Mouse (Mus musculus) intestine, embryonic 14.5 days (tissue): ENCODE measurements around the gene Fhl2. TPM values are rescaled to one million over a fixed set of nuclear protein-coding genes. Genes with fewer than 3 reads are reported as not detected.
"Not testable (repeated sequence)": the region's sequence is repeated elsewhere in the genome, so short reads cannot be mapped to it uniquely, and the experiment has no call there.

Source experiments
- ATAC-seq: fragments of 200-750 bp; cut with Nextera tagmentation; replicated peaks from 2 replicates; pipeline ENCODE4 v1.8.0; 2017; ENCODE audit warnings: low read depth, moderate number of reproducible peaks, moderate TSS enrichment, moderate library complexity; ENCODE audit not compliant: low FRiP score, low TSS enrichment
- DNase-seq: peaks from one replicate; pipeline ENCODE4 v3.0.0-alpha.2; 2018; ENCODE audit warnings: low spot score
- H3K27ac ChIP-seq: fragments of 300-500 bp; sonication (generic); 2 replicates; pipeline ENCODE4 v1.5.1; 2014; ENCODE audit warnings: low read depth, mild to moderate bottlenecking, control low read depth
- H3K27me3 ChIP-seq: fragments of 300-500 bp; sonication (generic); replicated peaks from 2 replicates; pipeline ENCODE4 v1.6.1; 2014; ENCODE audit warnings: low read length, control low read depth; ENCODE audit not compliant: control insufficient read depth, insufficient read depth
- H3K36me3 ChIP-seq: fragments of 300-500 bp; sonication (generic); 2 replicates; pipeline ENCODE4 v1.6.1; 2014; ENCODE audit warnings: low read length, control low read depth; ENCODE audit not compliant: control insufficient read depth, insufficient read depth
- H3K4me1 ChIP-seq: fragments of 300-500 bp; sonication (generic); replicated peaks from 2 replicates; pipeline ENCODE4 v1.6.1; 2014; ENCODE audit warnings: low read length, control low read depth, mixed read lengths; ENCODE audit not compliant: control insufficient read depth, insufficient read depth
- H3K4me2 ChIP-seq: fragments of 300-500 bp; sonication (generic); 2 replicates; pipeline ENCODE4 v1.6.1; 2014; ENCODE audit warnings: low read length
- H3K4me3 ChIP-seq: fragments of 300-500 bp; sonication (generic); 2 replicates; pipeline ENCODE4 v1.5.1; 2014; ENCODE audit warnings: low read depth, low read length, control low read depth, mixed read lengths
- H3K9ac ChIP-seq: fragments of 300-500 bp; sonication (generic); 2 replicates; pipeline ENCODE4 v1.6.1; 2014; ENCODE audit warnings: mild to moderate bottlenecking, low read length
- H3K9me3 ChIP-seq: fragments of 300-500 bp; sonication (generic); 2 replicates; pipeline ENCODE4 v1.6.1; 2016; ENCODE audit warnings: low read length, control low read depth; ENCODE audit not compliant: control insufficient read depth
- WGBS: fragments of 180-500 bp; shearing (Covaris S2); extraction: QIAGEN DNeasy Blood & Tissue Kit; methylation state at CpG from one replicate; pipeline ENCODE4 v1.1.7; 2014; 5-methylcytosine and 5-hydroxymethylcytosine counted together
- polyA plus RNA-seq: library from polyadenylated mRNA; unstranded; fragments of >200 nt; fragmentation: Nextera tagmentation; extraction: Ambion mirVana; gene quantifications from 2 replicates; pipeline ENCODE4 v1.2.1, GENCODE M21; 2014

Fhl2 gene
- polyA plus RNA-seq, 1 experiment from 2014 or later = 60.5 TPM

GRCm38 (mm10) chr1:43201796-43202195 is 5.0 kb upstream of the Fhl2 start:
- no peak overlapping the region for H3K9ac ChIP-seq
- WGBS = 100% methylated on average over 1 of the region's 2 CpGs
- no peak overlapping the region for H3K4me3 ChIP-seq
- H3K4me1 ChIP-seq = peaks cover 9% of the 10 kb centered on the region; the same call in 1 of the 2 replicates
- no peak overlapping the region for H3K4me2 ChIP-seq
- no peaks in the 10 kb centered on the region for H3K36me3 ChIP-seq
- H3K27ac ChIP-seq = no peak overlapping the region
- no peaks in the 10 kb centered on the region for H3K9me3 ChIP-seq
- ATAC-seq (no peak), DNase-seq (no peak)
- no peaks in the 10 kb centered on the region for H3K27me3 ChIP-seq

- DNase-seq = no peak
- peaks cover 14% of the 10 kb centered on the region for H3K4me1 ChIP-seq
- no peak for ATAC-seq
- H3K9ac ChIP-seq = no peak overlapping the region
- H3K27me3 ChIP-seq = no peaks in the 10 kb centered on the region
- no peak overlapping the region for H3K4me3 ChIP-seq
- no peak overlapping the region for H3K4me2 ChIP-seq
- H3K36me3 ChIP-seq = no peaks in the 10 kb centered on the region
- no peak overlapping the region for H3K27ac ChIP-seq
- WGBS = 48% methylated on average over 3 of the region's 3 CpGs
- no peaks in the 10 kb centered on the region for H3K9me3 ChIP-seq
Observed at GRCm38 (mm10) chr1:43199867-43200240, 3.1 kb upstream of the Fhl2 start.

GRCm38 (mm10) chr1:43199210-43199866 is 2.6 kb upstream of the Fhl2 start:
- no peak overlapping the region for H3K4me2 ChIP-seq
- DNase-seq (peak; percentile 48), ATAC-seq (no peak)
- no peak overlapping the region for H3K27ac ChIP-seq
- H3K4me1 ChIP-seq = peaks cover 14% of the 10 kb centered on the region
- no peaks in the 10 kb centered on the region for H3K36me3 ChIP-seq
- no peaks in the 10 kb centered on the region for H3K9me3 ChIP-seq
- H3K27me3 ChIP-seq = no peaks in the 10 kb centered on the region
- H3K9ac ChIP-seq = no peak overlapping the region
- WGBS = 75% methylated on average over 3 of the region's 3 CpGs
- no peak overlapping the region for H3K4me3 ChIP-seq

- 17% methylated on average over 1 of the region's 1 CpGs for WGBS
- H3K4me3 ChIP-seq = no peak overlapping the region
- no peak overlapping the region for H3K9ac ChIP-seq
- DNase-seq (peak; percentile 28), ATAC-seq (no peak)
- no peaks in the 10 kb centered on the region for H3K27me3 ChIP-seq
- H3K27ac ChIP-seq = no peak overlapping the region
- no peak overlapping the region for H3K4me2 ChIP-seq
- H3K9me3 ChIP-seq = no peaks in the 10 kb centered on the region
- no peaks in the 10 kb centered on the region for H3K36me3 ChIP-seq
- H3K4me1 ChIP-seq = peaks cover 7% of the 10 kb centered on the region
Observed at GRCm38 (mm10) chr1:43196059-43196458, 725 bp downstream of the Fhl2 start.

- no peaks in the 10 kb centered on the region for H3K36me3 ChIP-seq
- no peak overlapping the region for H3K4me3 ChIP-seq
- no peak overlapping the region for H3K4me2 ChIP-seq
- peak; percentile 24 for DNase-seq
- no peak overlapping the region for H3K27ac ChIP-seq
- H3K27me3 ChIP-seq = no peaks in the 10 kb centered on the region
- peaks cover 7% of the 10 kb centered on the region for H3K4me1 ChIP-seq
- WGBS = 96% methylated on average over 6 of the region's 6 CpGs
- H3K9ac ChIP-seq = no peak overlapping the region
- no peaks in the 10 kb centered on the region for H3K9me3 ChIP-seq
- ATAC-seq = no peak
Observed at GRCm38 (mm10) chr1:43193423-43193822, 3.4 kb downstream of the Fhl2 start.

GRCm38 (mm10) chr1:43192471-43192870 is 4.3 kb downstream of the Fhl2 start:
- Histone ChIP-seq H3K4me2 (no peak overlapping the region), H3K9me3 (no peaks in the 10 kb centered on the region), H3K36me3 (no peaks in the 10 kb centered on the region), H3K27me3 (no peaks in the 10 kb centered on the region), H3K27ac (no peak overlapping the region), H3K4me1 (peaks cover 7% of the 10 kb centered on the region), H3K4me3 (no peak overlapping the region), H3K9ac (no peak overlapping the region)
- ATAC-seq (no peak), DNase-seq (peak; percentile 44)
- WGBS = 64% methylated on average over 10 of the region's 10 CpGs

GRCm38 (mm10) chr1:43191078-43191477 is 5.7 kb downstream of the Fhl2 start:
- Histone ChIP-seq H3K27ac (no peak overlapping the region), H3K4me2 (no peak overlapping the region), H3K9me3 (no peaks in the 10 kb centered on the region), H3K4me1 (peaks cover 3% of the 10 kb centered on the region; the same call in 1 of the 2 replicates), H3K36me3 (no peaks in the 10 kb centered on the region), H3K9ac (no peak overlapping the region), H3K27me3 (no peaks in the 10 kb centered on the region), H3K4me3 (no peak overlapping the region)
- no peak for ATAC-seq
- 75% methylated on average over 8 of the region's 8 CpGs for WGBS
- DNase-seq = peak; percentile 41

GRCm38 (mm10) chr1:43188893-43189292 is 7.9 kb downstream of the Fhl2 start:
- H3K4me3 ChIP-seq, H3K36me3 ChIP-seq, DNase-seq, H3K9ac ChIP-seq, H3K9me3 ChIP-seq, H3K4me1 ChIP-seq, H3K27me3 ChIP-seq, H3K27ac ChIP-seq, ATAC-seq, H3K4me2 ChIP-seq: not testable (repeated sequence)
- 97% methylated on average over 10 of the region's 16 CpGs for WGBS

- no peak overlapping the region for H3K9ac ChIP-seq
- no peaks in the 10 kb centered on the region for H3K4me1 ChIP-seq
- H3K4me2 ChIP-seq = no peak overlapping the region
- H3K36me3 ChIP-seq = no peaks in the 10 kb centered on the region
- DNase-seq = no peak
- H3K27ac ChIP-seq = no peak overlapping the region
- no peaks in the 10 kb centered on the region for H3K27me3 ChIP-seq
- WGBS = 38% methylated on average over 7 of the region's 7 CpGs
- no peaks in the 10 kb centered on the region for H3K9me3 ChIP-seq
- H3K4me3 ChIP-seq = no peak overlapping the region
- ATAC-seq = no peak
Observed at GRCm38 (mm10) chr1:43186334-43186733, 10.4 kb downstream of the Fhl2 start.
